Mouse (Mus musculus): ENCODE results near the gene Dynlrb2.

The Dynlrb2 gene
- long read RNA-seq, experiment 1: 0 reads
- long read RNA-seq, experiment 2: 0 reads

DNA sequence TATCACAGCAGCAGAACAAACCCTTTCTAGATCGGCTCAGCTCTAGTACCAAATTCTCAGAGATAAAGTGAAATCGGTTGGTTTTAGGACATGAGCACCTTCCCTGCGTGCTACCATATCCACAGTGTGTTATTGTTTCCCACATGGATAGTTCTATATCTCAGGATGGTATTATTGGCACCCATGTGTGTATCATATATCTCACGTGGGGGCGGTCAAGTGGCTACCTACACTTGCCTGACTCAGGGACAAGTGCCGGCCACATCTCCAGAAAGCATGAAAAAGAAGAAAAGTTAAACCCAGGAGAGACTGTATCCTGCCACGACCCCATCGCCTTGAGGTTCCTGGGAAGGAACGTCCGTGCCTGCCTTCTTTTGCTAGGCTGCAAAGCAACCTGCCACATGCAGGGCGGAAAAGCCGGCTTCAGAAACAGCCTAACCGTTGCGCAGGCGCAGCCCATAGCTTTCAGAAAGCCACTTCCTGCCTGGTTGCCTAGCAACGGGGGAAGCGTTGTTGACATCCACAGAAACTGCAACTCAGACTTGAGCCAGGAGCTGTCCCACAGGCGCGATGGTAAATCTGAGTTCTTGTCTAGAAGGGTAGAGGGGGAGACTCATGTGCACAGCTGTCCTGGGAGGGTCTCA, at the start of gene Dynlrb2:
Dynlrb2 (plus strand) TSS at position 498 of the 644 bp plus-strand sequence.
- intact Hi-C loops (cut with DNase I): no loop called here

DNA sequence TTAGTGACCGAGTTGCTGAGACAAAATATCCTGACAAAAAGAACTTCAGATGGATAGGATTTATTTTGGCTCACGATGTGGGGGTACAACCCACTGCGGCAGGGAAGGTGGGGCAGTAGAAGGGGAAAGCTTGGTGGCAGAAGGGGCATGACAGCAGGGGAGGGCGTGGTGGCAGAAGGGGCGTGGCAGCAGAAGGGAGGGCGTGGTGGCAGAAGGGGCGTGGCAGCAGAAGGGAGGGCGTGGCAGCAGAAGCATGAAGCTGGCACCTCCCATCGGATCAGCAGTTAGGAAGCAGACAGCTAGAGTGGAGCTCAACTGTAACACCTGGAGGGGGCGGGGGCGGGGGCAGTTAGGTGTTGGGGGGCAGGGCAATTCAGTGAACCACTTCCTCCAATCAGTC, 46.2 kb upstream of the Dynlrb2 start:
- intact Hi-C loops (cut with DNase I): no loop called here

DNA sequence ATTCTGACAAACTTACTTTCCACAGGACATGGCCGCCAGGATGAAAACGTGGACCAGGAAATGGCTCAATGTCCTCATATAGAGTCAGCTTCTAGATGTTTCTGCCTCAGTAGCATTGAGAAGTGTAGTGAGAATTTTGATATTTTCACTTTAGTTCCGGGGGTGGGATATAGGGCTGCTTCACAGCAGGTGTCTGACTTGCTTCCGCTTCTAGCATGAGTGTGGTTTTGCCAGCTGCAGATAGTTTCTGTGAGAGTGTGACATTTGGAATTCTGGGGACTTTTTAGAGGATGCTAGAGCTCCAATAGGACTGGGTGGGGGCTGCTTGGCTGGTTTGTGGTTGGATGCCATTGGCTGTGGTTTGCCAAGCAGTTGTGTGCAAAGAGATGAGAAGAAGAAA, 43.3 kb upstream of the Dynlrb2 start:
- intact Hi-C loops (cut with DNase I): no loop called here

DNA sequence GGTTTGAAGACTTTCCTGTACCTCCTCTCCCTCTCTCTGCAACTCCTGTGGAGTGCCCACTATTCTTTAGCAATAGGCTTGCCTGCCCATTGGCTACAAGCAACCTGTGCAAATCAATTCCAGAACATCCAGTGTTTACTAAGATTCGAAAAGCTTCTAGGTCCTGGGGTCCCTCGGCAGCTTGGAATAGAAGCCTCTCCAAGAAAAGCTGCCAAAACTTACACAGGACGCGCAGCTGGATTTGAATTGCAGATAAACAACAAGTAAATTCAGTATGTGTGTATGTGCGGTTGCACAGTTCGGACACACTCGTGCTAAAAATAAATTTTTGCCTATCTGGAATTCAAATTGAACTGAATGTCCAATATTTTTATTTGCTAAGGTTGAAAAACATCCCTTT, 38.2 kb upstream of the Dynlrb2 start:
- intact Hi-C loops (cut with DNase I): no loop called here

DNA sequence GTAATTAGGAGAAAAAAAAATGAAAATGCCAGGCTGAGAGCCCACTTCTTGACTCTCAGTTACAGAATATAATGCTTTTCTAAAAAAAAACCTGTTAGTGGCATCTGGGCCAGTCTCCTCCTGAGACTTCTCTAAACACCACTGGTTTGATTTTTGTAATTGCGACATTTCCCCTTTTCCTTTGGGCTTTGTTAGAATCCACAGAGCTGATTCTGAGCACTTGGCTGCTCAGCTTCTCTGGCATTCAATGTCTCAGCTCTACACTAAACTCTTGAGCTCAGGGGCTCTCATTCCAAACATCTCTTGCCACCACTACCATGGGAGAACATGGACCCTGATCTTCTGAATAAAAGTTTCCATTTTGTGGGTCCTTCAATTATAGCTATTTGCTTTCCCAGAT, 37.7 kb upstream of the Dynlrb2 start:
- intact Hi-C loops (cut with DNase I): no loop called here

DNA sequence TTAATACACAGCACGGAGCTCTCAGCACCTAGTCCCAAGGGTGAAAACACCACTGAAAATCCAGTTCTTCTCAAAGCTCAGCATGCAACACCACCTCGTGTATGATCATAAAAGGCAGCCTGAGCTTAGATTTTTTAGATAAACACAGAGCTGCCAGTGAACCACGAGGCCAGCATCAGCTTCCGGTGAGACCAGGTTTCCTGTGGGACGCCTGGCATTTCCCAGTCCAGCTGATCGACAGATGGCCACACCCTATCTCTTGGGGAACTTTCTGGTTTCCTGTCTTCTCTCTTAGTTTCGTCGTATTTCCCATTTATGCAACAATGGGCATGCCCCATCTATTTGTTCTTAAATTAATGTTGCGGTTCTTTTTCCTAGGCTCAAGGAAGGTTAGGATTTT, 26.8 kb upstream of the Dynlrb2 start:
- intact Hi-C loops (cut with DNase I): no loop called here

DNA sequence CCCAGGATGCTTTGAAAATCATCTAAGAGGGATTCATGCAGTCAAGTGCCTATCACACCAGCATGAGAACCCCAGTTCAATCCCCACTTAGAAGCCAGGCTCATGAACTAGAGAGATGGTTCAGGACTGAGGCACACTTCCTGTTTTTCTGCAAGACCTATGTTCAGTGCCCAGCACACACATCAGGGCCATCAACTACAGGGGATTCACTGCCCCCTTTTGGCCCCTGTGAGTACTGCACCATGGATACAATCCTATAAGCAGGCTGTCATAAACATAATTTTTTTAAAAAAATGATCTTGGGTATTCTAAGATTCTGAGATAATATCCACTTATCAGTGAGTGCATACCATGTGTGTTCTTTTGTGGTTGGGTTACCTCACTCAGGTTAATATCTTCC, 26.1 kb upstream of the Dynlrb2 start:
- intact Hi-C loops (cut with DNase I): no loop called here

DNA sequence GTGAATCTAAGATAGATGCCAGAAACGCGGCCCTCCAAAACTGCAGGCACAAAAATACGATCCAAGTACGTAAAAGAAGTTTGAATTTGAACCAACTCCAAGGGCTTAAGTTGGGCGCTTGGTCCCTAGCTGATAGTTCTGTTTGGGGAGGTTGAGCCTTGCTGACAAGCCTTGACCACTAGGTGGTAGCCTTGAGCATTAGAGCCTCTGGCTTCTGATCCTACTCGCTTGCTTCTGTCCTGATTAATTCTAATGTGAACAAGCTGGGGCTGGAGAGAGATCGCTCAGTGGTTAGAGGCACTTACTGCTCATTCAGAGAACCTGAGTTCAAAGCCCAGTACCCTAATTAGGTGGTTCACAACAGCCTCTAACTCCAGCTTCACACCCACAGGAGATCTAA, 23.9 kb upstream of the Dynlrb2 start:
- intact Hi-C loops (cut with DNase I): loop anchor here (2.0 to 10.0 kb wide), 2 partner anchors 274 to 384 kb away; no protein-coding TSS in a partner anchor

DNA sequence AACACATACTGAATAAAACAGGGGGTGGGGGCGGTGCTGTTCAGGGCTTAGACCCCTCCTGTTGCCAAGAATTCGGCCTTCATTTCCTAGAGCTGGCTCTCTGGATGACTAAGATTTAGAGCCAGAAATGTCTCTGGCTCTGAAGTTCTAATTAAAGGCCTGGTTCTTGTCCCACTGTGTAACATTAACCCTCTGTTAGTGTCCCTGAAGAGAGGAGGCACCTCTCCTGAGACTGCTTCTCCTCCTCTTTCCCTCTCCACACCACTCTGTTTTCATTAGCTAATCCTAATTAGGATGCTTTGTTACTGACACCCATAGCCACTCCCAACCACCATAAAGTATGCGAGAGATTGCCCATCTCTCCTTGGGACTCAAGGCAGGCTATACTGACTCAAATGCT, 22.0 kb upstream of the Dynlrb2 start:
- intact Hi-C loops (cut with DNase I): loop anchor here (10.0 kb wide), 1 partner anchor 382 kb away; no protein-coding TSS in a partner anchor

DNA sequence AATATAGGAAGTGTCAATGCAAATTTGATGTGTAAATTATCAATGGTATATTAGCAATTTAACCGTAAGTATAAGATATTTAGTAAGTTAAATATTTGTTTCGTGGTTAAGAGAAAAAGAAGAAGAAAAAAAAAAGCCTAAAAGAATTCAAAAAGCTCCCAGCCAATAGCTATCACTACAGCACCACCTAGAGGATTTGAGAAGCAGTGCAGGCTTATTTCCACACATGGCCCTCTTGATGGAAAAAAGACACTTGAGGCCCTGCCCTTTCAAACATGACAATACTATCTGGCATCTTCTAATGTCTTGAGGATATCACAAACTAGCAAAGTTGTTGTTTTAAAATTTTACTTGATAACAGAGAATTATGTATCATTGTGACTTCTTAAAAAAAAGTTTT, 20.7 kb upstream of the Dynlrb2 start:
- intact Hi-C loops (cut with DNase I): loop anchor here (10.0 kb wide), 1 partner anchor 381 kb away; no protein-coding TSS in a partner anchor

DNA sequence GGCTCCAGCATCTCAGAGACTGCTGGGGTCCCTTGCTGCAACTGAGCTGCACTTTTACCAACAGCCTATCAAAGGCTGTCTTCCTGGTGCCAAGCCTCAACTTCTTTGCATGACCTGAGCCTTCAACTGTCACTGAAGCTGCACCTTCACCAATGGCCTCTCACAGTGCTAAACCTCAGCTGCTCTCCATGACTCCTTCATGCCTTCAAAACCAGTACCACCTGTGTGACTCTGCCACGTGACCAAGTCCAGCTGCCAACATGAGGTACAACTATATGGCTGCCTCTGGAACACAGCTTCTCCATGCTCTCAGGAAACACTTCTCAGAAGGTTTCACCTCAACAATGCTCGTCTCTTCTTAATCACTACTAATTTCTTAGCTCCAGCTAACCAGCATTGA, 16.2 kb upstream of the Dynlrb2 start:
- intact Hi-C loops (cut with DNase I): loop anchor here (10.0 kb wide), 1 partner anchor 376 kb away; no protein-coding TSS in a partner anchor

DNA sequence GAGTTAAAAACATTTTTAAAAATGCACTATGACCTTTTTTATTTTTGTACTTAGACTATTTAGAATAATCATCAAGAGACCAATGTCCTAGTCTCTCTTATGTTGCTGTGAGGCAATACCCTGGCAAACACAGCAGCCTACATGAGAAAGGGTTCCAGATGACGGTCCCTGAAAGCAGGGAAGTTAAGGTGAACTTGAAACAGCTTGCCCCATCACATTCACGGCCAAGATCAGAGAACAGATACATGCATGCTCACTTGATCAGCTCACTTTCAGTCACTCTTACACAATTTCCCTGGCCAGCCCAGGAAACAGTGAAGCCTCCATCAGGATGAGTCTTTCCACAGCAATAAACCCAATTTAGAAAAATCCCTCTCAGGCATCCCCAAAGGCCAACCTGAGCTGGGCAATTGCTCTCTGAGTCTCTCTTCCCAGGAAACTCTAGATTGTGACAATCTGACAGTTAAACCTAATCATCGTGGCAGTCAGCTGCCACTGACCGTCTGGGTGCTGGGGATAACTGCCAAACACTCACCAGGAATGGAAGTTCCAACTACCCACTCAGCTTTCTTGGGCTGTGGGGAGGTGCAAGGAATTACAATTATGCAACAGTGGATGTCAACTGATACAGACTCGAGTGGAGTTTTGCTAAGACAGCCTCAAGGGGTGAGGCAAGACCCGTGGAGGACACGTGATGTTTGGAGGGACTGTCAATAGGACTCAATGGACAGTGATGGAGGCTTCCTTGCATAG, 4.5 kb upstream of the Dynlrb2 start:
- intact Hi-C loops (cut with DNase I): no loop called here

DNA sequence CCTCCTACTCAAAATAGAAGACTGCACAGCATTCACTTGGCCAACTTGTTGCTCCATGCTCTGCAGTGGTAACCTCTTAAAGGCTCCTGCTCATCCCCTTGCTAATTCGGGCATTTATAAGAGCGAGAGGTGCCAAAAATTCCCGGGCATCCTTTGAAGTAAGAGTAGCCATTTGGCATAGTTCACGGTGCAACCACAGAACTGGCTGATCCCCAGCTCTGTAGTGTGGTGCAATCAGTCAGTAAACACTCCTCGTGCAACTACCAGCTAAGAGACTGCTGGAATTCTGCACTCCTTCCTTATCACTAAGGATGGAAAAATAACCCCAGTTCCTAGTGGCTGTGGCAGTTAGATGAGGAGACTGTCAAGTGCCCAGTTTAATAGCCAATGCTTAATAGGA, 3.9 kb downstream of the Dynlrb2 start:
- intact Hi-C loops (cut with DNase I): no loop called here

DNA sequence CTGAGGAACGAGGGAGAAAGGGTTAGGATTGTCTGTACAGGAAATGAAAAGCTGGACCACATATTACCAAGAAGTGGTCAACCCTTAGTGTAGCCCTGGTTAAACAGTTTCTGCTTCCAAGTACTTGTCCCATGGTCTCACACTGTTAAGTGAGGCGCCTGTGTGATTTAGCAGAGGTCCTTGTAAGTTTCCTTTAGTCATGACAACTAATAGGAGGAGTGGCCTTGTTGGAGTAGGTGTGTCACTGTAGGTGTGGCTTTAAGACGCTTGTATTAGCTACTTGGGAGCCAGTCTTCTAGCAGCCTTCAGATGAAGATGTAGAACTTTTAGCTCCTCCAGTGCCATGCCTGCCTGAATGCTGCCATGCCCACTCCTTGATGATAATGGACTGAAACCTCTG, 4.5 kb downstream of the Dynlrb2 start:
- intact Hi-C loops (cut with DNase I): no loop called here

DNA sequence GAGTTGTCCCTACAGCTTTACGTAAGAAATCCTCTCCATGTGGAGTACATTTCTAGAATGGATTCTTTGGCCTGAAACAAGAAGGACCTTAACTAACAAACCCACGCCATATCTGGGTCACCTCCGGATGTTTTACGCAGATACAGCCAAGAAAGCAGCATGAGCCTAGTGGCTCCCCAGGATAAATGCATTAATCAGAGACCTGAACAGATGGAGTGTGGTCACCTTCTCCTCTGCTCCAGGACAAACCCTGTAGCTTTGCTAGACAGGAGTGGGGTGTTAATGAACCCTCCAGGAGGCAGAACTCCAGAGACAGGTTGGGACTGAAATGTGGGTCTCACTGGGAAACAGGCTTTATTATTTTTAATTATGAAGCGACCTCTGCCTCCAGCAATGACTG, 14.9 kb downstream of the Dynlrb2 start:
- intact Hi-C loops (cut with DNase I): no loop called here

DNA sequence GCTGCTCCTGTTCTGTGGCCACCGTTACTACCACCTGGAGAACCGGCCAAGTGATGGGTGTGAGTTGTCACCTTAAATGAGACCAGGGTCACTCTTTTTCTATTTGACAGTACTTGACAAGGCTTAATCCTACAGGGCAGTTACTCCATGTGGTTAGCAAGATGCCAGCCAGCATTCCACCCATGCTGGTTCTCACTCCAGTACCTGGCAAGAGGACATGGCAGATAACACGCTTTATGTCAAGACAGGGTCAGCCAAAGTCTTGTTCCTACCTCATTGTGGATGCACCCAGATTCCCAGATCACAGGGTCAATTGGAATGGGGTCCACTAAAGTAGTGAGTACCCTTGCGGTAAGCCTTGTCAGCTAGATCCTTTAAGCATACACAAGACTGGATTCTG, 16.4 kb downstream of the Dynlrb2 start:
- intact Hi-C loops (cut with DNase I): no loop called here

DNA sequence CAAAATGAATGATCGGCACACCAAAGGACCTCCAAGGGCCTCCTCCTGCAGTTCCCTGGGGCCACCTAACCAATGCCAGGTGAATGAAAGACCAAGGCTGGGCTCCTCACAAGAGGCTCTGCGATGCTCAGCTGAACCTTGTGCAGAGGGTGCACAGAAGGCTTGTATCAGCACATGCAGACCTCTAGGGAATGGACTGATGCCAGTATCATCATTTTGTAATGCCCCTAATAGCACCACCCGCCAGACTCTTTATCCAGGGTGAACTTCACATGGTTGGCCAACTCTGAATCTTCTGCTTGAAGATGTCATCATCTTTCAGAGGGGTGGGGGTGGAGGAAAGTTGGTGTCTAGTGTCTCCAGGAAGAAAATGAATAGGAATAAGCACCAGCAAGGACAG, 16.9 kb downstream of the Dynlrb2 start:
- intact Hi-C loops (cut with DNase I): no loop called here

DNA sequence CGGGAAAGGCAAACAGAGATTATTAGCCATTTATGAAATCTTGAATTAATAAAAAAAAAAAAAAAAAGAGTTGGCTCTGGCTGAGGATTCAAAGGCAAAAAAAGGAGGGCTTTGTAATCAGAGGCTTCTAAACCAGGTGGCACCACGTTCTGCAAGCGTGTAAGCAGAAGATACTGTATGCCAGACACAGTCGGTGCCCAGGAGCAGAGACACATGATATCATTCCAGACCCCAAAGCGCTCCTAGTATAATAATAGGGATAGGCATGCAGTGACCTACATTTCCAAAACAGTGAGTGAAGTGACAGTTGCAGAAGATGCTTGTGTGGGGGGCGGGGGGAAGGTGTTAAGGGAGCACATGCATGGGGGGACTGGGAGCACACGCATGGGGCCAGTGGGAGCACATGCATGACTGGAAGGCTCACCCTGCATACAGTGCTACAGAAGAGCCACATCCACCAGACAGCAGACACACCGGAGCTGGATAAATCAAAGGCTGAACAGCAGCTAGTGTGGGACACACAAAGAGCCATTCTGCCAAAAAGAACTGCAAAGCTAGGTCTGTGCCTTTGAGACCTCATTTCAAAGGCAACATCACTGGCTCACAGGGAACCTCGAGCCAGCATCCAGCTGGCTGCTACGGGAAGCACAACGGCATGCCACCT, 17.5 kb downstream of the Dynlrb2 start:
- intact Hi-C loops (cut with DNase I): no loop called here

DNA sequence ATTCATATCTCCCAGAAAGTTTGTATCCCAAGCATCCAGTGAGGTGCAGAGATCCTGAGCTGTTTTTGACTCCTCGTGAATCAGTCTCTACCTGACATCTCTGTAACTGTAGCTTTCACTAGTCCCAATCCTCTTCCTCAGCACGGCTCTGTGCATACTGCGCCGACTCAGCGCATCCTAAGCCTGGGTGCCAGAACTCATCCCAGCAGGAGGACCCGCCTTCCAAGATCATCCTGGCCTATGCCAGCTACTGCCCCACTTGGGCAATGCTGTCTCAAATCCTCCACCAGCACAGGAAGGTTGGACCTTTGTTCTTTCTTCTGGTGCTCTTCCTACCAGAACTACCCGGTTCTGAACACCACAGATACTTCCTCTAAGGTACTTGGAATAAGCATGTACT, 20.1 kb downstream of the Dynlrb2 start:
- intact Hi-C loops (cut with DNase I): no loop called here

DNA sequence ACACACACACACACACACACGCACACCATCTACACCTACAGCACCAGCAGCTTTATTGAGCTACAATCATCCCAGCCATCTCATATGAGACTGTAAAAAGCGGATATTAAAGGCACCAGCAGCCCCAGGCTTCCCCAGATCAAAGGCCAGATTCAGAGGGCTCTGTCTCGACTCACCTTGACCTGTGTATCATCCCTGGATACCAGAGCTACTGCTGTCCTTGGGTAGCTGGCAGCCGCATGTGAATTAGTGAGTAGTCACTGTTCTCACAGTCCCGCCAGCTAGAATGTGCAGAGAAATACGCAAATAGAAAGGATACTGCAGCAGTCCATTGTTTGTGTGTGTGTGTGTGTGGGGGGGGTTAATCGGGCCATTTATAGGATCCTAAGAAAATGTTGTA, 24.0 kb downstream of the Dynlrb2 start:
- intact Hi-C loops (cut with DNase I): no loop called here

DNA sequence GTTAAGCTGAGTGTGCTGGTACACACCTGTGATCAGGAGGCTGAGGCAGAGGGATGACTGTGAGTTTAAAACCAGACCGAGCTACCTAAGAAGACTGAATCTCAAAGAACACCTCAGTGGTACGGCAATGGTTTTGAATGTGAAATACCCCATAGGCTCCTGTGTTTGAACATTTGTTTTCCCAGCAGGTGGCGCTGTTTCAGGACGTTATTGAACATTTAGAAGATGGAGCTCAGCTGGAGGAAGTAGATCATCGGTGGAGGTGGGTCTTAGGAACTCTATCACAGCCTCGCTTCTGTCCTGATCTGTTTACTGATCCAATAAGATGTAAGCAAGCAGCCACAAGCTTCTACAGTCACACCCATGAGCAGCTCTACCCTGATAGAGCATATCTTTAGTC, 28.3 kb downstream of the Dynlrb2 start:
- intact Hi-C loops (cut with DNase I): no loop called here

DNA sequence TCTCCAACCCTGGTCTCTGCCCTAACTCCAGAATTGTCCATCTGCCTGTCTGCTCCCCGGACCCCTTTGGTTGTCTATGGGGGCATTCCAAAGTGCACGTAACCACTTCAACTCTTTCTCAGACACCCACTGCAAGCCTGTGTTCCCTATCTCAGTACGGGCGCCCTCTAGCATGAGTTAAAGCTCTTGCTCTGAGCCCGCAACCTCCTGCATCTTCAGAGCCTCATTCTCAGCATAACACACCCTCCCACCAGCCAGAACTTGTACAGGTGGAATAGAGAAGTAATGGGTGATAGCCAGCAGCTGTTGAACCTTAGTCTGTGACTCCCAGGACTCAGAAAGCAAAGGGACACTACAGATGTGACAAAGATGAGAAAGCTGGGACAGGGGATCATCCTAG, 32.0 kb downstream of the Dynlrb2 start:
- intact Hi-C loops (cut with DNase I): no loop called here
